Mouse (Mus musculus): ENCODE measurements at regions not wholly inside any gene's neighbourhood (a gene's known extent, or its start where the extent isn't known, plus 50 kb on each side); places are given as distances from the start of the nearest gene placed in this dataset.

DNA sequence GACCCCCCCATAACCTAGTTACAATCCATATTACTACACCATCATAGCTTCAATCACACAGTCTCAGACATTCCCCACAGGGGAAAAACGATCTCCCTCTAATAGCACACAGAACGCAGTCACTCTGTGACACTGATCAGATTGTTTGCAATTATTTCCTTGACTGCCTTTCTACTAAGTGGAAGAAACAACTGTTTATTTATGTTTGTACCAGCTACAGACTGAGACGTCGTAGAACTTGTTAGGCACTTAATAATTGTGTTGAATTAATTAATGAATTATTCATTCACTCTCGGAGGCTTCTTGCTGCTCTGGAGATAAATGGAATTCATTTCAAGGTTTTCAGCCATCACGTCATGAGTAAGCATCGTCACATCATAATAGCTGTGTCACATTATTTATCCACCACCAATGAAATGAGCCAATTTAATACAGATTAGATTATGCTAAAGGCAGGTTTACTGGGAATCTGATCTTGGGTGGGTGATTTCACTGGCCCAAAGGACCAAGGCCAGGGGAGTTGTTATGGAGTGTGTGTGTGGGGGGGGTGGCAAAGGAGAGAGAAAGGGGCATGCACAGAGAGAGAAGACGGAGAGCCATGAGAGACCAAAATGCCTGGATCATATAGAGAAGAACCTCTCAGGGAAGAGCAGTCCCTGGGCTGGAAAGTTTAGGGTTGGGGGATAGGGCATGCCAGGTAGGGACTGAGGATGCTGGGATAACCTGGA lies 355.7 kb upstream of the Zwint start:
- TF ChIP-seq POLR2A (IDR thresholded peaks at IDR 0.05; ENCODE audit: low read depth, low read length) (no peak), CTCF (conservative IDR thresholded peaks at IDR 0.05; ENCODE audit: insufficient read depth, insufficient read length, low read depth, low read length) (no peak)
